Mouse (Mus musculus): ENCODE measurements around the gene Rai1. TPM values are rescaled to one million over a fixed set of nuclear protein-coding genes. Genes with fewer than 3 reads are reported as not detected.

The Rai1 gene
- total RNA-seq, 2 experiments from 2014 or later, result 5.9 to 58.6 TPM

DNA sequence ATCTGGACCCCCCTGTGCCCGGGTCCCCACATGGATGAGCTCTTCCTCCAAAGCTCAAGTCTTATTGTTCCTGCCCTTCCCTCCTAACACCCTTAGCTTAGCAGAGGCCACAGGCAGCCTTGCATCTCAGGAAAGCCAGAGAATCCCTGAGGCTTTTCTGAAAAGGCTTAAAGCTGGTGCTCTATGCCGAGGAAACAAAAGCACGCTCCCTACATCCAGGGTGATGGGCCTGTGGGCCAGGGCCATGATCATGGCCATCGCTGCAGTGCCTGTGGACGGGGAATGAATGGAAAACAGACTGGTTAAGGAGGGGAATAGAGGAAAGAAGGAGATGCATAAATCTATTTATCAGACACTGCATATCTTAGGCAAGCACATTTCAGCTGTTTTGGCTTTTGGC, 50.9 kb downstream of the Rai1 start:
- no peak for ATAC-seq (replicated peaks; ENCODE audit: low FRiP score, low TSS enrichment, poor library complexity, severe bottlenecking)

DNA sequence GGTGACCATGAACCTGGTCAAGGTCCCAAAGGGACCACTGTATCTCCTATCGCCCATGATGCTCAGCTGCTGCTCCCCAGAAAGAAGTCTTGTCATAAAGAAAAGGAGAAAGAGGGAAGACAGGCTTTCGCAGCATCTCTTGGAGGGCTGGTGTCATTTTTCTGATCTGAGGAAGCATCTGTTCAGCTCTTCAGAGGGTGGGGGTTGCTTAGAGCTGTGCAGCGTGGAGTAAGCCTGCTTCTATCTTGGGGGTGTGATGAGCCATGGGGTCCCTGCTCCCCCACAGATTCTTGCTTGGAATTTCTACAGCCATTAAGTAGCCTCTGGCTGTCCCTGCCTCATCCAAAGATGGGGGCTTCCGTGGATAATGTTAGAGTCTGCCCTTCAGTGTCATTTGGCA, 53.5 kb downstream of the Rai1 start:
- ATAC-seq (replicated peaks; ENCODE audit: low FRiP score, low TSS enrichment, poor library complexity, severe bottlenecking), result no peak

DNA sequence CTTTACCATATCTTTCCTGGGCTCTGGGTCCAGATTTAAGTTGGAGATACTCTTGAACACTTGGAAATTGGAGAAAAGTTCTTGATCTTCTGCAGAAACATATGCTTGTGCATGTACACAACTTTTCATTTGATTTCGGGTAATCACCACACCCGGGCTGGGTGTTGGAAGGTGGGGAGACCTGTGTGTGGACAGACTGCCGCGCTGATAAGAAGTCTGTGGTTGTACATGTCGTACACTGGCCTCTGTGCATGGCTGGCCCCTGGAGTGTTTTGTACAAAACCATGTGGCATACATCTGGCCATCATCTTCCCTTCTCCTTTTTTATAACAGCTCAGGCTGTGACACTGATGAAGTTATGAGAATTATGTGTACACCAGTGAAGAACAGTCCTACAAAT, 55.1 kb downstream of the Rai1 start:
- peak; percentile 91 for ATAC-seq (replicated peaks; ENCODE audit: low FRiP score, low TSS enrichment, poor library complexity, severe bottlenecking)

DNA sequence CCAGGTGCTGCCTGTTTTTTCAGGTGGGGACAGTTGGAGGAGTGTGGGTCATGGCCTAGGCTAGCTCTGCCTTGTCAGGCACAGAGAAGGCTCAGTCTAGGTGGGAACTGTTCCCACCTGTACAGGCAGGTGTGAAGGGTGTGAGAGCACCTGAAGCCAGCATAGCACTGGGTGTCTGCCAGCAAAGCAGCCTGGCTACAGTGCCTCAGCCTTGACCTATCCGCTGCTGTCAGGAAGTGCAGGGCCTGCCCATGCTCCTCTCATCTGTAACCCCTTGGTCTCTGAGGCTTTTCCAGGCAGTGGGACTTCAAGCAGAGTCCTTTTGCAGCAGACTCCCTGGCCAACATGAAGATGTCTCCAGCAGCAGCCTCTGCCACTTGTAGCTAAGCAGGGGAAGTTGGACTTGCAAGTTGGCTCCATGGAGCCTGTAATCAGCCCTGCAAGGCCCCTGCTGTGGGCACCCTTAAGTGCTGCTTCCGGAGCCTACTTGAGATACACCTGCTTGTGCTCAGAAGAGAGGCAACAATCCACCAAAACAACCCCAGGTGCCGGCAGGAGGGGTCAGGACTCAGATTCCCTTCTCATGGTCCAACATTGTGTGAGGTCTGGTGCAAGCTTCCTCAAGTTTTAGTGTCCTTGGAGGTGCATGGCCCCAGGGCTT, 55.8 kb downstream of the Rai1 start:
- ATAC-seq (replicated peaks; ENCODE audit: low FRiP score, low TSS enrichment, poor library complexity, severe bottlenecking), result 0 out of 2 replicates have a peak, but pooled peaks have one; percentile 9

DNA sequence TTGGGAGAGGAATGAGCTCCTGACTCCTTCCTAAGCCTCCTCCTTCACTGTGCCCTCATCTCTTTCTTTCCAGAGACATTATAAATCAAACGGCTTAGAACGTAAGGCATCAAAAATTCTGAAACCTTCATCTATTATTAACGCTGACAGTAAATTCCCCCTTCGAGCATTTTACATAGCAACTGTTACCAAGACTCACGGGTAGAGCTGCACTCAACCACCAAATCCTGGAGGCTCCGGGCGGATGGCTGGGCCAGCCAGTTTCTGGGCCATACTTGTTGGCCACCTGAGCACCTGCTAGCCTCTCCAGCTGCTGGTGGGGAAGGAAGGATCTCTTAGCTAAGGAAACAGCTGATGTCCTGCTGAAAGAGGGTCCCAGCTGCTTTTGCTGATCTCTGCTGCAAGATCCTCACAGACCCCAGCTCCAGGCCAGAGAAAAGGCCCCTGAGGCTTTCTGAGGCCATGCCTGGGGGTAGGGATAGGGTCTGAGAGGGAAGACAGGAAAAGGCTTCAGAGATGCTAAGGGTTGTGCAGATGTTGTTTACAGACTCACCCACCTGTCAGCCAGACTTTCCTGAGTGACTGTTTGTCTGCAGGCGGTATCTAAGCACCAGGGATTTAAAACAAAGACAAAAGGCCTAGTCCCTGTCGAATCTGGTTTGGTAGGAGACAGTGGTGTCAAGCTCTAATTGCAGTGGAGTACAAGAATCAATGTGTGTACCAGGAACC, 56.5 kb downstream of the Rai1 start:
- no peak for ATAC-seq (replicated peaks; ENCODE audit: low FRiP score, low TSS enrichment, poor library complexity, severe bottlenecking)

DNA sequence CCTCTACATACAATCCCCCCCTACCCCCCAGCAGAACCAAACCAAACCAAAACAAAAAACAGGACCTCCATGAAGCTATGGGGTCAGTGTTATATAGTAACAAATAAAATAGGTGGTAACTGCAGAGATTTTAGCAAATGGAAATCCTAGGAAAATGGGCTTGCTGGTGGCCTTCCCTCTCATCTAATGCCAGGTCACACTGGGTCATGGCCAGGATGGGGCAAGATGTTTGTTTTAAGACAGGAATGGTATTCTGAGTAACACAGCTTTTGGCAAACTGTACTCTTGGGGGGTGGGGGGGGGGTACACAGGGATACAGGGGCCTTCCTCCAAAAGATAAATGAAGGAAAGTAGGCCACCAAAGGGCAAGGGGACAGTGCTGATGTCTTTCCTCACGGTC, 57.7 kb downstream of the Rai1 start:
- no peak for ATAC-seq (replicated peaks; ENCODE audit: low FRiP score, low TSS enrichment, poor library complexity, severe bottlenecking)

DNA sequence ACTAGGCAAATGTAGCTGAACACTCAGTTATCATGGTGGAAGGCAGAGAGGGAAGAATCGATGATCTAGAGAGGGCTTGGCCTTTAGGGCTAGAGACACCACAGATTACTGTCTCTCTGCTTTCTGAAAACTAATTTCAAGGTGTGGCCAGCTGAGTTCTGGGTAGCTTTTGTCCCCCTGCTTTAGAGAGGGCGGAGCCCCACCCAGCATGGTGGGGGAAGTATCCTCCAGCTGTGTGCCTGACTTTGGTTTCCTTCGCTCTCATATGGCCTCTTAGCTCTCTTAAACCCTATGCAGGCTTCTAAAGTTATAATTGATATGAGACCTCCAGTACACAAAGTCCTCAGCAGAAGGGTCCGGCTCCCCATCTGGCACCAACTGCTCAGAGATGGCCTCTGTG, 58.5 kb downstream of the Rai1 start:
- ATAC-seq (replicated peaks; ENCODE audit: low FRiP score, low TSS enrichment, poor library complexity, severe bottlenecking), result no peak

DNA sequence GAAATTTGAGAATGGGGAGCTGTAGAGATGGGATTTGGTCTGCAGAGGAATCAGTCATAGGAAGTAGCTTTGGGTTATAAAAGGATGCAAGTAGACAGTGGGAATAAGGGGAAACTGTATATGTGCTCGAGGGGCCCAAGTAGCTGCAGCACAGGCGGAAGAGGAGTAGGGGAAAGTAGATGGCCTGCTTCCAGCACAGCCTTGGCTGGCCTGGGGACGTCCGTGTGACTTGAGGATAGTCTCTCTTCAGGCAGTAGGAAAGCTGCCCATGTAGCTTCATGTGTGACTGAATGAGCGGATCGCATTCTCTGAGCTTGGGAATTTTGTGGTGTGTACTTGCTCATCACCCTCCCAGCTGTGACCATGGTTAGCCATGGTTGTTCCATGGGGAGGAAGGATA, 59.6 kb downstream of the Rai1 start:
- no peak for ATAC-seq (replicated peaks; ENCODE audit: low FRiP score, low TSS enrichment, poor library complexity, severe bottlenecking)

DNA sequence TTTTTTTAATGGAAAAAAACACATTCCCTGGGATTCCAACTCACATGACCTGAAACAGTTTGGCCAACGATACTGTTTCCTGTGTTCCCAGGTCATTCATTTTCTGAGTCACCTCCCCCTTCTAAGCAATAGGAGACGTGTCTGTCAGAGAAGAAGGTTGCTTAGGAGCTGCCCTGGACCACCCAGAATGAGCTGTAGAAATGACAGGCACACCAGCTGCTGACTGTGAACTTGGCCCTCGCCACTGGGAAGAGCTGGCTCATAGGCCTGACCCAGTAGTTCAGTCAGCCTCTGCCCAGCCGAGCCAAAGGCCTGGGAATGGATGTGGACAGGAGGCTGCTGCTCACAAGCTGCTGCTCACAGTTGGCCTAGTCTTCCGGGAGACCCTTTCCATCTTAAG, 60.3 kb downstream of the Rai1 start:
- no peak for ATAC-seq (replicated peaks; ENCODE audit: low FRiP score, low TSS enrichment, poor library complexity, severe bottlenecking)

DNA sequence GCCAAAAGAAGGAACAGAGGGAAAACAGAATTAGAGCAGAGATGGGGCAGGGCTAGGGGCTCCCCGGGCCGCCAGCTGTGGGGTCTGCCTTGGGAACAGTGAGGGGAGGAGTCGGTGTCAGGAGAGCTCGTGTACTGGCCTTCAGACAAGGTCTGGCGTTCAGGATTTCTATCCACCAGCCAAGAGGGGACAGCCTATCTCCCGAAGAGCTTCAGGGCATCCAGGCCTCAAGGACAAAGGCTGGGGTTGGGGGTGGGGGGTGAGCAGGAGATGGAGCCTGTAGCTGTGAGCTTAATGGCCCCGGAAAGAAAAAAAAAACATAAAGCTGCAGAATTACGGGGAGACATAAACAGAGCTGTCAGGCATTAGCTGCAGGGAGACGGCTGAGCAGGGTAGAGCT, 64.0 kb downstream of the Rai1 start:
- no peak for ATAC-seq (replicated peaks; ENCODE audit: low FRiP score, low TSS enrichment, poor library complexity, severe bottlenecking)

DNA sequence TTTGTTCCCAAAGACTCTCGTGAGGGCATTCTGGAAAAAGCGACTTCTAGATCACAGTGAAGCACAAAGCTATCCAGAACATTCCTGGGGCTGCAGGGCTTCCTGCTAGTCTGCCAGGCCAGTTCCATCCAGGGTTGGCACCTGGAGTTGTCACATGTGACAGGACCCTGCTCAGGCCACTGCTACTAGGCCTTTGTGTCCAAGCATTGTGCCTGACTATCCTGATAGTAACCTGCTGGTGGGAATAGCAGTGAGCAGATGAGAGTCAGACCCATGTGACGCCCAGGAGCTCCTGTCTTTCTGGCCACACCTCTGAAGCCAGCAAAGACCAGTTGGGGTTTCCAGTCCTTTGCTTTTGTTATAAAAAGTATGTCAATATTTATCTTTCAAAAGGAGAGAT, 67.3 kb downstream of the Rai1 start:
- no peak for ATAC-seq (replicated peaks; ENCODE audit: low FRiP score, low TSS enrichment, poor library complexity, severe bottlenecking)

DNA sequence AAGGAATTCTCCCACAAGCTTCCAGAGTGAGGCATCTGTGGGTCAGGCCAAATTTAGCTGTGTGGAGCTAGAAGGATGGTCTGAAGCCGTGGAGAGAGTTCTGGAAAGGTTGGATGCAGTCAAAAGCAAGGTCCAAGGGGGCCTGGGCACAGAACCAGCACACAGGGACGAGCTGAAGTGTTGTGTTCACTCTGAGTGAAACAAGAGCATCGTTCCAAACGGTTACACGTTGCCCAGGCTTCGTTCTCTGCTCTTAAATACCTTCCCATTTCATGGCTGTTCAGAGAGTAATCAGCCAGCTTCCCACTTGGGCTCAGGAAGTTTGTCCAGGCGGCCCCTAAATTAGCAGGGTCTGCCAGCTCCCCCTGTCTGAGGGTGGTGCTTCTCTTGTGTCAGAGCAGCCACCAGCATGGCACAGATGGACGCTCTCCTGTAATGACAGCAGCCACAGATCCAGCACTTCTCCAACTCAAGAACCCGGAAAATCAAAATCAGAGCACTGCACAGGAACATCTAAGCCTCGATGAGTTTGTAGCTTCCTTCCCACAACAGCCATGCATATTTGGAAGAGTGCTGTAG, 68.9 kb downstream of the Rai1 start:
- ATAC-seq (replicated peaks; ENCODE audit: low FRiP score, low TSS enrichment, poor library complexity, severe bottlenecking), result no peak

DNA sequence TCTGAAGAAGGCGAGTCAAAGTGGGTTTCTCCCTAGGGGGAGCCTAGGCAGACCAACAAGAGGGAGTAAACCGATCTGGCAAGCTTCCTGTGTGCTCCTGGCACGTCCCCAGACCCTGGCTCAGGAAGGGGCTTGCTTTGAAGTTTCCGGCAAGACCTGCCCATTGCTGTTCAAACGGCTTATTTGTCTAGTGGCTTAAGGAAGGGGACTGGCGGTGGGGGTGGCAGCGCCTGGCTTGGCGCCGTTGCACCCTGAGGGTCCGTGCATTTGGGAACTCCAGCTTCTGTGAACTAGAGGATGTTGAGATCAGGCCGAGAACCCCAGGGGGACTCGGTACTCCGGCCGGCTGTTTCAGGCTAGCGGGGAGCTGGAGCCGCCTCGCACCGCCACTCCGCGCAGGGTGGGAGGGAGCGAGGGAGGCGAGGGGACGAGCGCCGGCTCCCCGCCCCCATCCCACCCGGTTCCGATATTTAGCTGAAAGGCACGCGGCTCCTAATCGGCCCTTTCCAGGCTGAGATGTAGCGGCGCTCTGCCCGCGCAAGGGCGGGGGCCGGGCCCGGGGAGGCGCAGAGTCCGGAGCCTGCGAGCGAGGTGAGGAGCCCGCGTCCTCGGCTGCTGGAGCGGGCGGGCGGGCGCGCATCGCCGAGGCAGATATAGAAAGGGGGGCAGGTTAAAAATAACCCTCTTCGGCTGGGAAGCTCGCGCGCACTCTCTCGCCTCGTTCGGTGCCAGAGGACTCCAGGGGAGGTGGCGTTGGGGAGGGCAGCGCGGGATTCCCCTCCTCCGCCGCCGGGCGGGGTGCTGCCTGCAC, 70.8 kb downstream of the Rai1 start:
- peak; percentile 74 for ATAC-seq (replicated peaks; ENCODE audit: low FRiP score, low TSS enrichment, poor library complexity, severe bottlenecking)

DNA sequence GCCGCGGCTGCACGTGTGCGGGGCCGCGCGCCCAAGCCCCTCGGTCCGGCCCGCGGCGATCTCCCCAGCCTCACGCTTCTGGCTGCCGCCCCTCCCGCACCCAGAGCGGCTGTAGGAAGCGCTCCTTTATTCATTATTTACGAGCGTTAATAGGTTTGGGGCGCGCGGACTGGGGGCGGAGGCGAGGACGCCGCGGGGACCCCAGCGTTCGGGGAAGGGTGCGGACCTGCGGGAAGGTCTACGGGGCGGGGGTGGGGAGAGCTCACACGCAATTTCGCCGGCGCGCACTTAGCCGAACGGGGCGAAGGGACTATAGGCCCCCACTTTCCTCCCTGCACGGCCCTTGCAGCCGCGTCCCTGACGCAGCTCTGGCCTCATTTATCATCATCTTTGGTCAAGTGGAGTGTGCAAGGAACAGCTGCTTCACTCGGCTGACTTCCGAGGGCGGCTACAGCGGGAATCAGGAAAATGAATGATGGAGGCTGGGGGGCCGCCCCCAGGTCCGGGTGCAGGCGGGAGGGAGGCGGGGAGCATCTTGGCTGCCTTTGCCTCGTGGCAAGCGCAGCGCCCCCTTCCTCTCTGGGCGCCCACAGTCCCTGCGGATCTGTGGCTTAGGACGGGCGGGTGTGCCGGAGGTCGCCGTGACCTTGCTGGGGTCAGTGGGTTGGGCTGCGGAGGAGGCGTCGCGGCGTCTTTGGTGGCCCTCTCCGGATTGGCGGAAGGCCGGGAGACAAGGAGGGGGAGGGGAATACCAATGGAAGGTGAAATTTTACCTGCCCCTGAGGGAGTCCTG, 71.6 kb downstream of the Rai1 start:
- ATAC-seq (replicated peaks; ENCODE audit: low FRiP score, low TSS enrichment, poor library complexity, severe bottlenecking), result peak; percentile 67

DNA sequence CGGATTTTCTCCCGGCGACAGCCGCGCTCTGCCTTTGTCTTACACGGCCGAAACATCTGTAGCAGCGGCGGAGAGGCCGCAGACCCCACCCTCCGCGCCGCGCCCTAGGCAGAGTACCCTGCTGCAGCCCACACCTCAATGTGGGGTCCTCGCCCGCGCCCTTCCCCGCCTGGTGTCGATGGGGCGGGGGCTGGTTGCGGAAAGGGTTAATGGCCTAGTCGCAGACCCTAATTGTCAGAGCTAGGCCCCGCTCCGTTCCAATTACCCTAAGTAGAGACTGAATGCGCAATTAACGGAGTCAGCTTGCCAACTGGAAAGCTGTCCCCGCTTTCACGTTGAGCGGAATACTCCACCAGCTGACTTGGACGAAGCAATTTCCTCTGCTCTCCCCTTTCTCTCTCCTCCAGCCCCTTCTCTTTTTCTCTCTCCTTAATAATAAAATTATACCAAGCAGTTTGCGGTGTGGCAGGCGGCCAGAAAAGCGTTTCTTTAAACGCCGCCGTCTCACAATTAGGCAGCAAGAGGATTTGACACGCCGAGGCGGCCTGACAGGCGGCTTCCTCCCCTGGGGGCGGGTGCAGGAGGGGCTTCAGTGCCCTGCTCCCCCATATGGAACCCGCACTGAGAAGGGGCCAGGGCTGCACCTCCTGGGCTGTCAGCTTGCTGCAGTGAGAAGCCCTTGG, 72.3 kb downstream of the Rai1 start:
- 0 out of 2 replicates have a peak, but pooled peaks have one; percentile 7 for ATAC-seq (replicated peaks; ENCODE audit: low FRiP score, low TSS enrichment, poor library complexity, severe bottlenecking)

DNA sequence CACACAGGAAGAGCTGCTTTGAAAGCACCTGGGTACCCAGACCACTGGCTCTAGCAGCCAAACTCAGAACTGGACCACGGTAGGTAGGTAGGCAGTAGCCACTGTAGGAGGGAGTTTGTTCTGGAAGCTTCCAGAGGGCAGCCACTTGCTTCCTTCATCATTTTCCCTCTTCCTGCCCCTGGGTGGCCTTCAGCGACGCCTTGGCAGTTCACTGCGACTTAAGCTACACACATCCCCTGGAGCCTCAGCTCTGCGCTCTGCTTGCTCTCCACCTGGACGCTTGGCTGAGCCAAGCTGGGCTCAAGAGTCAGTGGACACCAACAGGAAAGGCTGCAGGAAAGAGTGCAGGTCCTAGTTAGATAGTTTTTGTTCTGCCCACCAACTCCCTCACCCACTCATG, 73.2 kb downstream of the Rai1 start:
- ATAC-seq (replicated peaks; ENCODE audit: low FRiP score, low TSS enrichment, poor library complexity, severe bottlenecking), result no peak

DNA sequence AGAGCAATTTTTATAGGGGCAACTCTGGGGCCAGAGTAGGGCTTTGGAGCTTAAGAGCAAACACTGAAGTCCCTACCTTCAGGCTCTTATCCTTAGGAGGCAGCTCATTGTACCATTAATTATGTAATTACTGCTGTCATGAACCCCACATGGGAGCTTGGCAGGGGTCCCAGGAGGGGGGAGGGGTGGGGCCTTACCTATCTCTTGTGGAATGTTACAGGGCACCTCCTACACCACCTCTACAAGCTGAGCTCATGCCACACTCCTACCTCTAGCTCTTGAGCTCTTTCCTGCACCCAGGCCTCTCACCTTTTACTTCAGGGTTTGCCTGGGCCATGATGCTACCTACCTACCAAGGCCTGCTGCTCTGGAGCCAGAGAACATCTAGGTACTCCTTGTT, 73.7 kb downstream of the Rai1 start:
- ATAC-seq (replicated peaks; ENCODE audit: low FRiP score, low TSS enrichment, poor library complexity, severe bottlenecking), result no peak

DNA sequence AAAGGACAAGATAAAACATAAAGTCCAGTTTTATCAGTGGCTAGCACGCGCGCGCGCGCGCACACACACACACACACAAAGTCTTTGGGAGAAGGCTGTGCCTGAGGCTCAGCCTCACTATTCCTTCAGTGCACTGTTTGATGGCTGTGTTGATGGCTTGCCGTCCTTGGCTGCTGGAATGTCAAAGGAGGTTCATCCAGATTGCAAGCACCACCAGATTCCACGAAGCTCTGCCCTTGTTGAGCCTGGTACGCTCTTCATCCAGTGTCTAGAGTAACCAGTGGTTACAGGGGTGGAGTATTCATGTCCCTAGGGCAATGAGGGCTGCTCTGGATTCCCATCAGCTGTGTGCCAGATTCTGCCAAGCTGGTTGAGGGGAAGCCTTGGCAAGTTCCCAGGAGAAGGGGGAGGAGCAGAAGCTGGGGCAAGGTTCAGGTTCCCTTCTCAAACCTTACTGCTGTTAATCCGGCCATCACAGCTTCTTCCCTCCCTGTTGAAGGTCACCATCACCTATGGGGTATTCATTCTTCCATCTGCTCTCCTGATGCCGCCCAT, 77.4 kb downstream of the Rai1 start:
- ATAC-seq (replicated peaks; ENCODE audit: low FRiP score, low TSS enrichment, poor library complexity, severe bottlenecking), result no peak

DNA sequence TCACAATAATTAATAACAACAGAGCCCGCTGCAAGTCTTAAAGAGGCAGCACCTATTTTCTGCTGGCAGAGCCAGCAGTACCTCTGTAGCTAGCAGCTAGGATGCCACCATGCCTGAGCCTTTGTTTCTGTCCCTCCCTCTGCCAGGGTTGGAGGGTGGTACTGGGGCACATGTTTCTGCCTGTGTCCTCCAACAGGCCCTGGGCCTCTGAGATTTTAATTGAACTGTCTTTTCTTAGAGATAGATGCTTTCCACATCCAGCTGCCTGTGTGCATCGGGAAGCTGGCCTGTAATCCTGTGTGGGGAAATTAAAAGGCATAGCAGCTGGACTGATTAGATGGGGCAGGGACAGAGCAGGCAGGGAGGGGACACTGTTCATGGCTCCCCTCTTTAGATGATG, 77.9 kb downstream of the Rai1 start:
- no peak for ATAC-seq (replicated peaks; ENCODE audit: low FRiP score, low TSS enrichment, poor library complexity, severe bottlenecking)

All from megakaryocyte-erythroid progenitor cell, adult 5-6 weeks (primary cell).